Mouse (Mus musculus) C2C12 (cell line): ENCODE measurements around the gene Cdc14a.

Source experiments
- CEBPB ChIP-seq: IDR thresholded peaks from one replicate; pipeline ENCODE4 v1.6.1; 2011; ENCODE audit warnings: low read depth, mild to moderate bottlenecking, control low read depth, moderate library complexity
- CTCF ChIP-seq: IDR thresholded peaks from one replicate; pipeline ENCODE4 v1.5.1; 2011; ENCODE audit not compliant: control insufficient read depth, insufficient read depth, insufficient read length
- FOSL1 ChIP-seq: IDR thresholded peaks from one replicate; pipeline ENCODE4 v1.8.0; 2011; ENCODE audit warnings: mild to moderate bottlenecking, low read length; ENCODE audit not compliant: poor library complexity, insufficient read depth, severe bottlenecking
- MAX ChIP-seq: IDR thresholded peaks from one replicate; pipeline ENCODE4 v1.6.1; 2011; ENCODE audit warnings: mild to moderate bottlenecking, control low read depth
- MYOD1 ChIP-seq: IDR thresholded peaks from one replicate; pipeline ENCODE4 v1.6.1; 2011; ENCODE audit warnings: low read depth; ENCODE audit not compliant: control insufficient read depth, insufficient read length
- MYOG ChIP-seq: IDR thresholded peaks from one replicate; pipeline ENCODE4 v1.6.1; 2011; ENCODE audit not compliant: control insufficient read depth, insufficient read length; ENCODE audit errors: extremely low read depth
- USF1 ChIP-seq: IDR thresholded peaks from one replicate; pipeline ENCODE4 v1.6.1; 2011; ENCODE audit warnings: low read depth, mild to moderate bottlenecking, control low read depth, moderate library complexity

DNA sequence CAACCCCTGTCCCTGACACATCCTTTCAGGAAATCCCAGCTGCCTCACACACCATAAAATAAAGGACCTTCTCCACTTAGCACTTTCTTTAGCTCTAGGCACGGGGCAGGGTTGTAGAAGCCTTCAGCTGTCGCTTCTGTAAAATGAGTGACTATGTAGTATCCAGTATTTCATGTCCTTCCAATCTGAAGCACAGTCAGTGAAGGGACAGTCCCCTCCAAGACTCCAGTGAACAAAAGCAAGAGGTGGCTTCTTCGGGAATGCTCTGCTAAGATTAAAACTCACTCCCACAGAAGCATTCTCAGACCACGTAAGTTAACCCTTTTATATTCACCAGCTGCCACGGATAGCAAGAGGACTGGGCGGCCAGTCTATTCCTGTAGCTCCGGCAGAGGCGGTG lies 14.3 kb downstream of the Cdc14a start:
- TF ChIP-seq CTCF = no peak
- no peak for TF ChIP-seq MYOD1
- TF ChIP-seq USF1 = no peak
- no peak for TF ChIP-seq MYOG
- no peak for TF ChIP-seq CEBPB
- TF ChIP-seq MAX = no peak
- TF ChIP-seq FOSL1 = no peak
